Mouse (Mus musculus) c-Kit-positive CD71-positive TER-119-negative erythroid progenitor cells, embryonic 14.5 days (primary cell): ENCODE data around the gene Rbak.
"Not testable (repeated sequence)": the region's sequence is repeated elsewhere in the genome, so short reads cannot be mapped to it uniquely, and the experiment has no call there.

Experiments
- DNase-seq: peaks from one replicate; pipeline ENCODE4 v3.0.0-alpha.2; 2013; ENCODE audit warnings: low read depth

Rbak gene

GRCm38 (mm10) chr5:143134216-143135010, 46.2 kb downstream of the Rbak start:
- not testable (repeated sequence) for DNase-seq

- DNase-seq, result no peak
These were observed 47.5 kb downstream of the Rbak start for GRCm38 (mm10) chr5:143132935-143133514.

GRCm38 (mm10) chr5:143130342-143130741, 50.2 kb downstream of the Rbak start:
- no peak for DNase-seq

- no peak for DNase-seq
These were observed 51.5 kb downstream of the Rbak start for GRCm38 (mm10) chr5:143129101-143129500.

GRCm38 (mm10) chr5:143127837-143128236, 52.7 kb downstream of the Rbak start:
- no peak for DNase-seq

GRCm38 (mm10) chr5:143126908-143127307, 53.7 kb downstream of the Rbak start:
- DNase-seq, result no peak

GRCm38 (mm10) chr5:143126089-143126488, 54.5 kb downstream of the Rbak start:
- no peak for DNase-seq

GRCm38 (mm10) chr5:143125601-143126000, 55.0 kb downstream of the Rbak start:
- DNase-seq, result no peak

GRCm38 (mm10) chr5:143124805-143125378, 55.7 kb downstream of the Rbak start:
- DNase-seq, result no peak

- no peak for DNase-seq
These were observed 57.9 kb downstream of the Rbak start for GRCm38 (mm10) chr5:143122673-143123072.
